Mouse (Mus musculus) gastrocnemius, postnatal 25 days (tissue): ENCODE results near the gene Zfp955b. TPM values are rescaled to one million over a fixed set of nuclear protein-coding genes. Genes with fewer than 3 reads are reported as not detected.
"Not testable (repeated sequence)": the region's sequence is repeated elsewhere in the genome, so short reads cannot be mapped to it uniquely, and the experiment has no call there.

ENCODE experiments used
- DNase-seq: peaks from one replicate; pipeline ENCODE4 v3.0.0; 2022
- long read RNA-seq, 2 experiments: library from polyadenylated mRNA; stranded (forward); transcript quantifications; one replicate each; pipeline ENCODE4 v2.0.0; 2021
- total RNA-seq, 2 experiments: library from RNA; stranded (reverse); gene quantifications; 1 replicate in 1 of 2; 2 replicates in 1 of 2; pipeline ENCODE4 v1.2.3; 2021

The Zfp955b gene
- 10 to 100 TPM; 10.4 to 10.9 TPM for total RNA-seq
- long read RNA-seq, experiment 1, partial matches to known transcripts, result 0 of 6 reads
- long read RNA-seq, experiment 1, other reads (novel, unspliced or antisense), result 6 of 6 reads
- long read RNA-seq, experiment 2, result 0 reads

GRCm38 (mm10) chr17:33289039-33289875 lies at the start of gene Zfp955b:
Zfp955b (plus strand) TSS chr17:33289544.
- not testable (repeated sequence) for DNase-seq

GRCm38 (mm10) chr17:33254530-33255318 lies 34.6 kb upstream of the Zfp955b start, which contains the start of gene Zfp955a:
Zfp955a (minus strand) TSS chr17:33255145.
- not testable (repeated sequence) for DNase-seq

- DNase-seq, result not testable (repeated sequence)
These were observed 34.1 kb upstream of the Zfp955b start for GRCm38 (mm10) chr17:33255319-33255657.

GRCm38 (mm10) chr17:33264376-33264775 lies 25.0 kb upstream of the Zfp955b start, which contains the start of gene Olfr63:
Olfr63 (plus strand) TSS chr17:33264676.
- no peak for DNase-seq

- no peak for DNase-seq
These were observed 20.4 kb upstream of the Zfp955b start for GRCm38 (mm10) chr17:33268907-33269306.

- DNase-seq, result not testable (repeated sequence)
These were observed 469 bp downstream of the Zfp955b start for GRCm38 (mm10) chr17:33289876-33290149.

GRCm38 (mm10) chr17:33352981-33353380 lies 63.6 kb downstream of the Zfp955b start:
- DNase-seq, result no peak

Other genes starting within 250 kb of the Zfp955b start
- gene 4921501E09Rik, start 221.5 kb upstream of the Zfp955b start, total RNA-seq, result not detected
- gene Zfp563, start 200.2 kb upstream of the Zfp955b start, total RNA-seq, result 1 to 10 TPM; 3.2 to 3.9 TPM
- under 1 TPM; 0.16 to 0.41 TPM for gene Morc2b, start 149.9 kb upstream of the Zfp955b start, total RNA-seq
- gene Olfr55, start 121.1 kb upstream of the Zfp955b start, total RNA-seq, result not detected
- not detected for gene Olfr239, start 98.2 kb upstream of the Zfp955b start, total RNA-seq
- gene Olfr1564, start 67.9 kb upstream of the Zfp955b start, total RNA-seq, result under 1 TPM; 0.18 to 0.19 TPM
- 1 to 10 TPM; 5.0 to 5.1 TPM for gene Zfp955a, start 34.4 kb upstream of the Zfp955b start, total RNA-seq
- gene Olfr63, start 24.9 kb upstream of the Zfp955b start, total RNA-seq, result not detected
- 1 to 10 TPM; 2.6 to 2.8 TPM for gene Zfp81, start 69.3 kb downstream of the Zfp955b start, total RNA-seq
- 1 to 10 TPM; 3.3 to 4.7 TPM for gene Zfp101, start 105.1 kb downstream of the Zfp955b start, total RNA-seq
- gene Actl9, start 143.4 kb downstream of the Zfp955b start, total RNA-seq, result not detected
- gene Adamts10, start 234.7 kb downstream of the Zfp955b start, total RNA-seq, result 10 to 100 TPM; 12.1 to 13.2 TPM